Mouse (Mus musculus): Measurements from ENCODE around the gene Crispld2.

The Crispld2 gene

DNA sequence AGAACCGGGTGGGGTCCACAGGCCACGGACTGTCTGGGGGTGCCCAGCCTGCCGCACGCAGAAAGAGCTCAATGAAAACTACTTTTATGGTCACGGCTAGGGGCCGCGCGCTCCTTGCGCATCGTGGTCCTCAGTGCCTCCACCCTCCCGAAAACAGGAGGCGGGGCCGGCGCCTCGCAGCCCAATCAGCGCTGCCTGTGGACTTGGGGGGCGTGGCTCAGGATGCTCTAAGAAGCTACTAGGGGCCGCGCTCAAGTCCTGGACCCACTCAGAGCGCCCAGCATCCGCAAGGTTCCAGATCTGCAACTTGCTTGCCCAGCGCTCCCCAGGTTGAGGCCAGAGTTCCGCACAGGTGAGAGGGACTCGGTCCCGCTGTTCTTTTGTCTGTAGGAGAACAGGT, at the start of gene Crispld2:
TSS of gene Crispld2 (plus strand) at position 190 of the 400 bp plus-strand sequence.
- DNase-seq (ENCODE audit: low spot score): peak; percentile 81

DNA sequence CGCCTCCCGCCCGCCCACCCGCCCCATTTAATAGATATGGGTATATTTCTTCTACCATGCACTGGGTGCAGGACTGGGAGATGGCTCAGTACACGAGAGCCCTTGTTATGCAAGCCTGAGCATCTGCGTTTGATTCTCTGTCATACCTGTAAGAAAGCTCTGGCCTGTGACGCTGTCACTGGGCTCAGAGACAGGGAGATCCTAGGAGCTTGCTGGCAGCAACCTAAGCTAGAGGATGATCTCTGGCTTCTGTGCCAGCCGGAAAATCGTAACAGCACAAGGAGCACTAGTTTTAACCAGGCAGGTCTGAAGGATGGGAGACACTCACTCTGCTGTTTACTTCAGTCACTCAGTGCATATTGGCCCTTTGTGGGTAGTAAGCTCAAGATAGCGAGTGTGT, 48.6 kb upstream of the Crispld2 start:
- no peak for DNase-seq (ENCODE audit: low spot score)

DNA sequence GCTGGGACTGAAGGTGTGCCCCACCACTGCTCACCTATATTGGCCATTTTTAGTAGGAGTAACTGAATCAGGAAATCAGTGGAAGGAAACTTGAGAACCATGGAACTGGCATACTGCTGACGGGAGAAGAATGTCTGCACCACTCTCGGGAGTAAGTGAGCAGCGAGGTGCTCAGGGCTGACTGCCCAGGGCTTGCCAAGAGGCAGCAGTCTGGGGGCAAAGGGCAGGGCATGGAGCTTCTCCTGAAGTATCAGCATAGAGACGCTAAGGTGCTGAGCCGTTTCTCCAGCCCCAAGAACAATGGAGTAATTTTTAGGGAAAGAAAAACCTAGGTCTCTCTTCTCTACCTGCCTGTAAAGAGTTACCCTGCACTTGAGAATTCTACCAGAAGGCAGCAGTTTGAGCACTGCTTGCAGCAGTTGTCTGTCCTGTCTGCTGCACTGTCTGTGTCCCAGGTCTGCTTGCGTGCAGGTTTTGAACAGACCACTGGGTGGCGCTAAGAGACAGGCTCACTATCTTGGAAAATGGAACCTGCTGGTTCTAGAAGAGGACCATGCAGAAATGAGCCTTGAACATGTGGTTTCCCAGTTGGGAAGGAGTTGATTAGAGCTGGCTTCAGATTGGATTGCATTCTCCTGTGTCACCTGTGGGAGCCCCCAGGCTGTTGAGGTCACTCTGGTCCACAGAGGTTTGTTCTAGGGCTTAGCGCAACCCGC, 48.0 kb upstream of the Crispld2 start:
- DNase-seq (ENCODE audit: low spot score): peak; percentile 43

DNA sequence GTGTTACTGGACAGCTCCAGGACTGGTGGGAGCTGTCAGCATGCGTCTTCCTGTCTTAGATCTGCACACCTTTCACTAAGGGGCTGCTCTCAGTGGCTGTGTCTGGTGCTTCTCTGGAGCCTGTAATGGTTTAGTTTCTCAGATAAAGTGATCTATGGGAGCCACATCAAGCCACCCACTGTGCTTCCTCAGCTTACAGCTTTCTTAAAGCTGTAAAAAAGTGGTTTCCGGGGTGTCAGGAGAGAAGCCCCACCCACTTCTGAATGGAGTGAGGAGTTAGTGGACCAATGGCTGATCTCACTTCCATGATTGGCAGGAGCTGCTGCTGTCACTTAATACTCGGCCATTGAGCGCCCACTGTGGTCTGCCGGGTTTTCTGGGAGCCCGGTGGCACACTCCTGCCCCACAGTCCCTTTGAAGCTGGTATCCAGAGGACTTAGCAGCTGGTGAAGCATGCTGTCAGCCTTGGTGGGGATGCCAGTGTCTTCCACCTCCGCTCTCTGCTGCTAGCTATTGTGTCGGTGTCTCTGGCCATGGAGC, 45.8 kb upstream of the Crispld2 start:
- no peak for DNase-seq (ENCODE audit: low spot score)

DNA sequence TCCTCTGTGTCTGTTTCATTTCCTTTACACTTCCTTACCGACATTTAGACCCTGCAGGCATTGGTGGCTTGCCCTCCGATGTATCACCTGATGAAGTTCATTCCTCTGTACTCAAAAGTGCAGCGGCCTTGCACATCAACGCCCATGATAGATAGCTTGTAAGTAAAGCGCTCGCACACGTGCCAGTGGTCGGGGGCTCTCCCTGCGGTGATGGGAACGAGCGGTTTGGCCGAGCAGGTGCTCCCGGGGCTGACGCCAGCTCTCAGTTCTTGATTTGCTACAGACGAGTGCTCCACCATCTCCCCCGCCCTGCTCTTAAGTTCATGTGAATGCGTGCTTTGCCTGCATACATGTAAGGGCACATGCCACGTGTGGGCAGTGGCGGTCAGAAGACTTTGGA, 44.6 kb upstream of the Crispld2 start:
- no peak for DNase-seq (ENCODE audit: low spot score)

DNA sequence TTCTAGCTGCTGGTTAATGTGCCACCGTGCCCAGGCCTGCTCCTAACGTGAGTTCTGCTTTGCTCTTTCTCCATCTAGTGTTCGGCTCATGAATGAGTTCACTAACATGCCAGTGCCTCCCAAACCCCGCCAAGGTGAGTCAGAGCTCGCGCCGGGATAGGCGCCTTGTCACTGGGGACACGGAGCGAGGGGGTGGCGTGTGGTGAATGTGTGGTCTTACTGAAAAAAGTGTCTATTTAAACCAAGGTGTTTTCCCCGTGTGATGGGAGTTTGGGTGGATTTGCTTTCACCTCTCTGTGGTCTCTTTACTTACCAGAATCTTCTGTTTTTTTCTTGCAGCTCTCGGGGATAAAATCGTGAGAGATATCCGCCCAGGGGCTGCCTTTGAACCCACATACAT, 43.9 kb upstream of the Crispld2 start:
- DNase-seq (ENCODE audit: low spot score): no peak

DNA sequence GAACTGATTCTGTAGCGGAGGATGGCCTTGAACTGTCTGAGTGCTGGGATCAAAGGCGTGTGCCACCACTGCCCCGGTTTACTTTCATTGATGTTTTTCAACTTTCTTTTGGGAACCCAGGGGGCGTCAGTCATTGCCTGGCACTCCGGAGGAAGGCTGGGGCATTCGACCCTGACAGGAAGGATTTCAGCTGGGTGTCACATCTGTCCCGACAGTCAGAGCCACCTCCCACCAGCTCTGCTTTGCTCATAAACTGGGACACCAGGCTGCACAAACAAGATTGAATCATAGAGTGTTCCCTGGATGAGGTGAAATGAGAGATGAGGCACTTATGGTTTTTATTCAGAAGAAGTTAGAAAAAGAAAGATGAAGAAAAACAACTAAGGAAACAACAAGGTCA, 40.0 kb upstream of the Crispld2 start:
- DNase-seq (ENCODE audit: low spot score): no peak

DNA sequence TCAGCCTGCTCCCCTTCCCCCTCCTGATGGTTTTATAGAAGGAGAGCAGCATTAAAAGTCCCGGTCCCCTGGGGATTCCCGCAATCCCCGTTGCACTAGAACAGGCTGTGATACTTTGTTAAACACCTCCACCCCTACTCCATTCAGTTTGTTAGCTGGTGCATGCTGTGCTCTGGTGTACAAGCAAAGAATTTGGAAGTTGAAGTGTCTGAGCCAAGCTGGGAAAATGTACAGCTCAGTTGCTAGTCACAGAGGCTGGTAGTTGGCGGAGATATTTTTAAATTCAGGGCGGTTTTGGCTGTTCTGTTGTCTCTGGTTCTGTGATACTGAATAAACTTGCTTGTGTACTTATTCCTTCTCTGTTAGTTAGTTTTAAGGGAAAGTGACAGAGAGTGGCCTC, 39.5 kb upstream of the Crispld2 start:
- no peak for DNase-seq (ENCODE audit: low spot score)

DNA sequence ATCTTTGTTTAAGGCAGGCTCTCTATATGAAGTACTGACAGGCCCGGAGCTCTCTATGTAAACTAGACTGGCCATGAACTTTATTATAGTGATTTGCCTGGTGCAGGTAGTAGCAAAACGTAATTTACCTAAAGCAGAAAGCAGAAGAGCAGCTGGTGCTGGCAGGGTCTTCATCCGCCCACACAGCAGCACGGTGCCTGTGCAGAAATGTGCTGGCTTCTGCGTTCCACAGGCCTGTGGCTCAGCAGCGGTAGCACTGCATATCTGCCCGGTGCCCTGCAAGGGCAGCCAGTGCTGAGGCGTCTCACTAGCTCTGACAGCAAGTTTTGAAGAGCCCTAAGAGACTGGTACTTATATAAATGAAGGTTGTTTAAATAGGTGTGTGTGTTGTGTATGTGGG, 36.9 kb upstream of the Crispld2 start:
- DNase-seq (ENCODE audit: low spot score): no peak

DNA sequence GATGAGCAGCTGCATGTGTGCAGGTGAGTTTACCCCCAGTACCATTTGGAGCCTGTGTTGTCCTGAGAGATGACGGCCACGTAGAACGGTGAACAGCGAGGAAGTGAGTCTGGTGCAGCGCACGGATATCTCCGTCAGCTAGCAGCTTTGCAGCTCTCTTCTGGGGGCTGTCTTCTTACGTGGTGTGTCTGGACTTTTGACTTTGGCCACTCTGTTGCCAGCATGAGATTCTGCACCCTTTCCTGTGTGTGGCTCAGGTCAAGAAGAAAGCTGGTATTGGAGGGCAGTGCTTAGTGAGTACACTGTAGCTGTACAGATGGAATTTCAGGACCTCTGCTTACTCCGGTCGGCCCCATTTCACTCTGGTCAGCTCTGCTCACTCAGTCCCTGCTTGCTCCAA, 34.2 kb upstream of the Crispld2 start:
- DNase-seq (ENCODE audit: low spot score): no peak

DNA sequence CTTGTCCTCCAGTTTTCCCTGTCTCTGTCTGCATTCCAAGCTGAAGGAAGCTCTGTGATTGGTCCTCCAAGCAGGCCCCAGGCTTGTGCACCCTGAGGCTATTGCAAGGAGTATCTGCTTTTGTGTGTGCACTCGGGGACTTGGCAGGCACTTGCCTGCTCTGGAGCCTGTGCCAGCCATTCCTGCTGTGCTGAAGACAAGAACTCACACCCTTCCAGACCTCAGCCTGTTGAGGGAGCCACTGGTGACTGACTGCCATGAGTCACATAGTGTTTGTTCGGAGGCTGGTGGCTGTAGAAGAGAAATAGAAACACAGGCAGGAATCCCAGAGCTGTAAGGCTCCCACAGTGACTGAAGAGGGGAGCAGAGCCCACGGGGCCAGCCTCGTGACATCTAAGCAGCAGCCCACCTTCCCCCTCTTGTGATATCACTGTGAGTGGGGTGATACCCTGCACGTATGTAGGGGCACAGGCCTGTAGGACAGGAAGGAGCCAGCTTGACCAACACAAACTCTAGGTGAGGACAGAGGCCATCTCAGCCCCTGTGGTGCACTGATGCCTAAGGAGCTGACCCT, 31.6 kb upstream of the Crispld2 start:
- DNase-seq (ENCODE audit: low spot score): no peak

DNA sequence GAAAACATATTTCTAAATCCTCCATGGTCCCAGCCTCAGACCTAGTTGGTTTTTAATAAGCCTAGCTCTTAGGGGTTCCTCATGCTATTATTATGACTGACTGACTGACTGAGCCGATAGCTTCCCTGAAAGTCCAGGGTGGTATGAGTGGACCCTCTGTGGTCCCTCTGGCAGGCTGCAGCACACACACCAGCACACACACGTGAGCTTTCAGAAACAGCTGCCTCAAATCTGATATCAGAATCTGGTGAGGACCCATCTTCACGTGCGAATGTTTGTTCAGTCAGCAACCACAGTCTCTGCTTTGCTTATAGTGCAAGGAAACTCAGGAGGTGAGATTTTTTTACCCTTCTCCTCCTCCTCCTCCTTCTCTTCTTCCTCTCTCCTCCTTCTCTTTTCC, 27.4 kb upstream of the Crispld2 start:
- no peak for DNase-seq (ENCODE audit: low spot score)

DNA sequence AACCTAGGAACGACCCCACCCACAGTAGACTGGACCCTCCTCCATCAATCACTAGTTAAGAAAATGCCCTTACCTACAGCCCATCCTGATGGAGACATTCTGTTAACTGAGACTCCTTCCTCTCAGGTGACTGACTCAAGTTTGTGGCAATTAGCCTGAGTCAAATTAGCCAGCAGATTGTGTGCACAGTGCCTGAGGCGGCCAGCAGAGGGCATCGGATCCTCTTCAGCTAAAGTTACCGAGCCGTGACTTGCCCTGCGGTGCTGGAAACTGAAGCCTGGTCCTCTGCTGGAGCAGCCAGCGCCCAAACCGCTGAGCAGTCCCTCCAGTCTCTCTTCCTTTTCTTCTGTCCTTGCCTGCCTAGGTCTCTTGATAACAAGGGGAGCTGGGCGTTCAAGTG, 24.8 kb upstream of the Crispld2 start:
- DNase-seq (ENCODE audit: low spot score): no peak

DNA sequence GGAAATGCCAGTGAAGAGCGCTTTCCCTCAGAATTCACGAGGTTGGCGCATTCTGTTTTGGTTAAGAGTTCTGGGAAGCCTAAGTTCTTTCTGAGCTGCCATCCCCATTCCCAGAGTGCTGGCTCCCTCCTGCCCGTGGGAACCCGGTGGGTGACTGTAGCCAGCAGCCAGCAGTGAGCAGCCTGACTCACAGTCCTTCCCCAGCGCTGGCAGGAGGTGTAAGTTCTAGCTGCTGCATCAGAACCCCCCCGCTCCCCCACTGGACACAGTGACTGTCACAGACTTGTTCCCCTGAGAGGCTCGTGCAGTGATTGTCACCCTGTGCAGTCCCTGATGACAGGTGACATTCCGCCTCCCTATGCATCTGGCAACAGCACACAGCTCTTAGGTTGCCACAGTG, 22.1 kb upstream of the Crispld2 start:
- no peak for DNase-seq (ENCODE audit: low spot score)

DNA sequence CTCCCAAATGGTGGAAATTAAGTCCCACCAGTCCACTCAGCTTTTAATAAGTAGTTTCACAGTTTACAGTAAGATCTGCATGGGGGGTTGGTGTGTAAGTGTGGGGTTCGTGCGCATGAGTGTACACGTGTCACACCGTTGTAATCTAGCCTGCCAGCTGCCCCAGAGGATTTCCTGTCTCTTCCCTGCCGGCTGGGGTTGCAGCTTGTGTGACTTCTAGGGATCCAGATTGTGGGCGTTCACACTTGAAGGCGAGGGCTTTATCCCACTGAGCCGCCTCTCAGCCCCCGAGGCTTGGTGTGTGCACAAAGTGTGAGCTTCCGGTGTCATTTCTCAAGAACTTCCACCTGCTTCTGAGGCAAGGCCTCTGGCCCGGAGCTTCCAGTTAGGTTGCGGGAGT, 19.7 kb upstream of the Crispld2 start:
- DNase-seq (ENCODE audit: low spot score): no peak

DNA sequence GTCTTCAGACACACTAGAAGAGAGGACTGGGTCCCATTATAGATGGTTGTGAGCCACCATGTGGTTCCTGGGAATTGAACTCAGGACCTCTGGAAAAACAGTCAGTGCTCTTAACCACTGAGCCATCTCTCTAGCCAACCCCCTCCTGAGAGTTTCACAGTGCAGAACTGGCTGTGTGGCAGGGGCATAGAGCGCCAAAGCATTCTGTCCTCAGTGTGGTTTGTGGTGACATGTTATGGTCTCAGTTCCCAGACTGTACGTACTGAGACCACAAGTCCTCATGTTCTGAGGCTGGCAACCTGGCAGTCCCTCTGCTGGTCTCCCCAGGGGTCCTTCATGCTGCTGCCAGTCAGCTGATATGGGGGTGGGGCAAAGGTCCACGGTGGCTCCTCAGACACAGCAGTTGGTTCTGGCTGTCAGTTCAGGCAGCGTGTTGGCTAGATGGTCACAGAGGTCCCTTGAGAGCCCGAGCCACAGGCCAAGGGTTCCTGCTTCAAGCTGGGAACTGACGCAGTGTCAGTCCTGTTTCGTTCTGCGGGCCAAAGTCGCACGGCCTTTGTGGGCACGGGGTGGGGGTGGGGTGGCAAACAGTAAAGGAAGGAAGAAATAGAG, 13.4 kb upstream of the Crispld2 start:
- DNase-seq (ENCODE audit: low spot score): no peak

DNA sequence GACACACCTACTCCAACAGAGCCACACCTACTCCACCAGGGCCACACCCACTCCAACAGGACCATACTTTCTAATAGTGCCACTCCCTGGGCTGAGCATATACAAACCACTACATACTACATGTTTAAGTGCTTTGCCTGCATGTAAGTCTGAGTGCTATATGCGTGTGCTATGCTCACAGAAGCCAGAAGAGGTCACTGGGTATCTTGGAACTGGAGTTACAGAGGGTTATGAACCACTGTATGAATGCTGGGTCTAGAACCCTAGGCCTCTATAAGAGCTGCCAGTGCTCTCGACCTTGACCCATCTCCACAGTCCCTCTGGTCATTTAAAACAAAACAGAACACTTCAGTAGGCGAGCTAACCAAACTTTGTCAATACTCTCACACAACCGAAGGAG, 11.0 kb upstream of the Crispld2 start:
- DNase-seq (ENCODE audit: low spot score): no peak

DNA sequence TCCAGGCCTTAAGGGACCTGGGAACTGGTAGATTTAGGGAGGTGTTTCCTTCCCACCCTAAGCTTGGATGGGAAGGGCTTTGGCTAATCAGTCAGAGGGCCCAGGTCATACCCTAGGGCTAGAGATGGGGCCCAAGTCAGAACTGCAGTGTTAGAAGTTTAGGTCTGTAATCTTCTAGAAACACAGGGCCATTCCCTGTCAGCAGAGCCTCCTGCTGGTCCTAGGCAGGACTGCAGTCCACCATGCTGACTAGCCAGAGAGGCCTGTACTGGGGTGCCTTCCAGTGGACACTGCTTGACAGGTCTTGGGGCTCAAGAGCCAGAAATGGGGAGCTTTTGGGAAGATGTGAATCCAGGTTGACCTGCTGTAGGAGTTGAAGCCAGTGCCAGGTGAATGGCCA, 8.2 kb upstream of the Crispld2 start:
- DNase-seq (ENCODE audit: low spot score): no peak

DNA sequence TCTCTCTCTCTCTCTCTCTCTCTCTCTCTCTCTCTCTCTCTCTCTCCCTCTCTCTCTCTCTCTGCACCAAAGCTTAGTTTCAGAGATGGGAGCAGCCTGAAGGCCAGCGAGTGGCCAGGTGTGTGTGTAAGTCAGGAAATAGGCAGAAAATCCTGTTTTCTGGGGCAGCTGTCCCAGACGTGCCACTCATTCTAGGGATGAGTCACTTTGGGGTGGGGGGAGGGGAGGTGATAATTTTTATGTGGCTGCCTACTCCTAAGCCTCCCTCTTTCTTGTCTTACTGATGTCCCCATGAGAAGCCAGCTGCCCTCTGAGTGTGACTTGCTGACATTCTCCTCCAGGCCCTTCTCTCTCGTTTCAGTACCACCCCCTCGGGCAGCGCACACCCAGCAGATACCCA, 6.1 kb upstream of the Crispld2 start:
- DNase-seq (ENCODE audit: low spot score): no peak

DNA sequence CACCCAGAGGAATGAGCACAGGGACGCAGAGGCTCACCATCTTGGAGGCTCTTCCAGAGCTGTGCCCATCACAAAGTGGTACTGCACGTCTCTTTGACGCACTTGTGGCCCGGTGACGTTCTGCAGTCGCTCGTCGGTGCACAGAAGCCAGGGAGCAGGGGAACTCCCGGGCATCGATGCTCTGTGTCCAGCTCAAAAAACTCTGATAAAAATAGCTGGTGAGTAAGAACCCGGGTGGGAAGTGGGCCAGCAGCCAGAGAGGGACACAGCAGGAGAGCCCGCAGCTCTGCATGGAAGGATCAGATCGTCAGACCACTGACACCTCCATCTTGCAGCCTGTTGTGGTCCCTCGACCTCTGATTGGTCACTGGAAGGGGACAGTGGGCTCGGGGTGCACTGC, 4.2 kb upstream of the Crispld2 start:
- DNase-seq (ENCODE audit: low spot score): no peak

DNA sequence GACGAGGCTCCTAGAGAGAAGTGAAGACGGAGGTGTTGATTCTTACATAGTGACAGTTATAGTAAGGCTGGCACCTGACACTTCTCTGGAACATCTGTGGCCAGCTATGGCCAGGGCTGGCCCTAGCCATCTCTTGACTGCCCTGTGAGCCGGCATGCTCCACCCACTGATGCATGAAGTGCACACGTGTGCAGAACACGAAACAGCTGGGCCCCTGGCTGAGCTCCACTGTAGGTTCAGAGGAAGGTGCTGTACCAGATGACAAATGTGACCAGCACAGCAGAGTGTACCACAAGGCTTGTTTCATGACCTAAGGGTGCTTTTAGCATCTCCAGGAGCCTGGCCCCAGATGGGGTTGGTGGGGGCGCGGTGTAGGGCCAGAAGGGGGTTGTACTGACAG, 1.9 kb downstream of the Crispld2 start:
- no peak for DNase-seq (ENCODE audit: low spot score)

DNA sequence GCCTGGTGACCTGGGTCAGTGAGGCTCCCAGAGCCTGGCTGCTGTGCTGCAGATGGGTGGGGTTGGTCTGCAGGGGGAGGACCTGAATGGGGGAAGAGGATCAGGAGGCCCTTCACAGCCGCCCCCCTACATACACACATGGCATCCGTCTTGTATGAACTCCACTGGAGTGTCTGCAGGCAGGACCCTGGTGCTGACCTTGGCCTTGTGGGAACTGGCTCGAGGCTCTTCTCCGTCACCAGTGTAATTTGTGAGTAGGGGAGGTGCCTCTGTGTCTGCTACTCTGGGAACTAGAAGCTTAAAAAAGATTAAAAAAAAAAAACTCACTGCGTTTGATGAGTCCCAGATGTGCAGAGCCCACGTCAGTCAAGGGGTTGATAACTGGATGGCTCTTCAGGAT, 2.3 kb downstream of the Crispld2 start:
- DNase-seq (ENCODE audit: low spot score): no peak

DNA sequence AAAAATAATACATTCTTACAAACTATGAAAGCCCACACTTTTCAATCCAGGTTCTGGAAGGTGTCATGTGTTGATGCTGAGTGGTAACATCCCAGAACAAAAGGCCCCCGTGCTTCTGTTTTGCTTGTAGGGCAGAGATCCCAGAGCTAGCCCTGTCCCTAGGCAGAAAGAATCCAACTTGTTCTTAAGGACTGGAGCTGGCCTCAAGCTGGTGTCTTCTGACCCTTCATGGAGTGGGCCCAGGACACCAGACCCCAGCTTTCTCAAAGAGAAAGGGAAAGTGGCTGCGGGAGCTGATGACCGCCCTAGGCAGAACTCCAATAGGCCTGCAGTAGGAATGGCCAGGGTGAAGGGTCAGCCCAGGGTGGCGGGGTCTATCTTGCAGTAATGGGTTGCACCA, 5.0 kb downstream of the Crispld2 start:
- no peak for DNase-seq (ENCODE audit: low spot score)

DNA sequence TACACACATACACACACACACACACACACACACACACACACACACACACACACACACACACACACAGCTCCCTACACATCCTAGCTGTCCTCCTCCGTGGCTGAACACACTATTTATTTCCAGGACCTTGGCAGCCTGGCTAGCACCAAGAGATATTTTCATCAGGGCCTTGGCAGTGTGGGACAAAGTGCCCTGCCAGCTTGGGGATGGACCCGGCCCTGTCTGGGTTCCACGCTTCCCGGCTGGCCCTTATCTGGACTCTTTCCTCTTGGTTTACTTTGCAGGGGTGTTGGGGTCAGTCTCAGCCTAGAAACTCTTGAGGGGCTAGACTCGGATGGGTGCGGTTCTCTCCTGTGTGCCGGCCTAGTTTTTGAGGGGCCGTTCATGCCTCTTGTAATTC, 8.2 kb downstream of the Crispld2 start:
- no peak for DNase-seq (ENCODE audit: low spot score)

Data from testis, postnatal 14 days (tissue).